Mouse (Mus musculus) WW6 (cell line): ENCODE measurements around the gene Prss53.
"Not testable (repeated sequence)": the region's sequence is repeated elsewhere in the genome, so short reads cannot be mapped to it uniquely, and the experiment has no call there.

Experiments
- DNase-seq: peaks from one replicate; pipeline ENCODE4 v3.0.0-alpha.2; 2013; ENCODE audit warnings: low read depth, low spot score

The Prss53 gene

DNA sequence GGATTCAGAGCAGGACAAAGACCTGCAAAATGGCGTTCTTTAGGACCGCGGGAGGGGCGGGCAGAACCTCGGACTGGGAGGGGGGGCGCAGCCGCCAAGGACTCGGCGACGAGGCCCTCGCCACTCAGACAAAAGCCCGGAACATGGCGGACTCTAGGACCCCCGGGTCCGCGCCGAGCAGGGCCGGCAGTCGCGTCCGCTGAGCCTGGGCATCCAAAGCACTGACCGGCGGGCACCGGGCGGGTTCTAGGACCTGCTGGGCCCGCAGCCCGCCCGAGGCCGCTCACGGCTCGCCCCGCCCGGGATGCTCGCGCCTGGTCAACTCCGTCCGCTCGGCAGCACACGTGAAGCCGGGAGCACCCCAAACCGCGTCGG is 15.2 kb downstream of the Prss53 start:
- DNase-seq: peak; percentile 52

DNA sequence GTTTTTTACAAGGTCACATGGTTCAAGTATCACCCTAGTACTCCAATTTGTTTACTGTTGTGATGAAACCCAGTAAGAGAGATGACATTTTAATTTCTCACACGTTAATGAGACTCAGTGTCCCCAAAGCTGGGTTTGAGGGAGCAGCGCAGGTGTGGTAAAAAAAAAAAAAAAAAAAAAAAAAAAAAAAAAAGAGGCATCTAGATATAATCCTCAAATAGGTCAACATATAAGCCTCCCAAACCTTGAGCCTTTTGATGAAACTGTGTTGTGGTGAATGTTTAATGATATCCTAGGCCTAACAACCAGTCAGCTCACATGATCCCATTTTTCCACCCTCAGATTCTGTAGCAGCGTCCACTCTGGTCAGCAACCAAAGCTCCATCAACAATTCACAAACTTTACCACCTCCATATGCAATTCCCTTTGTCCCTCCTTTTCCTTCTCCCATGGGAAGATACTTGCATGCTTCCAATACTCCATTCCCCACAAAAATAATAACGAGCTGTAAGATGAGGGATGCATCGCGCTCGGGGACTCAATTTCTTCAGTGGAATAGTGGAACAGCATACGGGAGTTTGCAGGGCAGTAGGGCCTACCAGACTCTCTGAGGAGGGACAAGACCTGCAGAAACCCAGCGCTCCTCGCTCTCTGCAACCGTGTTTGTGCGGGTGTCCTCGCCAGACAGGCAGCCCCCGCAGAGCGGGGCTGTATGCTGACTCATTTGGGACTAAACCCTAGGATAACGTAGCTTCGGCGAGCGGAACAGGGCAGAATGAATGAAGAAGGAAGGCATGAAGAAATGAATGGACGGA is 15.8 kb downstream of the Prss53 start:
- DNase-seq: no peak

GRCm38 (mm10) chr7:127870136-127870821 is 20.5 kb downstream of the Prss53 start:
- no peak for DNase-seq

GRCm38 (mm10) chr7:127869149-127869810 is 21.5 kb downstream of the Prss53 start:
- DNase-seq: no peak

GRCm38 (mm10) chr7:127867641-127868040 is 23.1 kb downstream of the Prss53 start:
- peak; percentile 28 for DNase-seq

DNA sequence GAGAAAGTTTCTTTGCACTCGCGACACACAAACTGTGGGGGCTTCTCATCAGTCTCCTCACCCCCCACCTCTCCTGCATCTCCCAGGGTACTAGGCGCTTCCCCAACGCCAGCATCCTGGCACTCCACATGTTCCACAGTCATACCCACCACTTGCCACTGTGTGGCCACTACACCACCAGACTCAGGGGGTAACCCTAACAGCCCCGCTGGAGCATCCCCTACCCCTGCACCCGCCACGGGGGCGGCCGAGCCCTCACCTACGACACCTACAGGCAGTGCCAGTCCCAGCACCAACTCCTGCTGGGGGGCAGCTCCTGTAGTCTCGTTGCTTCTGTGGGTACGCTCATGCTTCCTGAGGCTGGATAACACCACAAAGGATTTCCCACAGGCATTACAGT is 24.3 kb downstream of the Prss53 start:
- no peak for DNase-seq

- no peak for DNase-seq
Observed at GRCm38 (mm10) chr7:127858258-127858657, 32.5 kb downstream of the Prss53 start.

- no peak for DNase-seq
Observed at GRCm38 (mm10) chr7:127850906-127851305, 39.9 kb downstream of the Prss53 start.

GRCm38 (mm10) chr7:127849973-127850875 is 40.5 kb downstream of the Prss53 start:
- DNase-seq: no peak

- no peak for DNase-seq
Observed at GRCm38 (mm10) chr7:127842001-127842718, 48.6 kb downstream of the Prss53 start.

DNA sequence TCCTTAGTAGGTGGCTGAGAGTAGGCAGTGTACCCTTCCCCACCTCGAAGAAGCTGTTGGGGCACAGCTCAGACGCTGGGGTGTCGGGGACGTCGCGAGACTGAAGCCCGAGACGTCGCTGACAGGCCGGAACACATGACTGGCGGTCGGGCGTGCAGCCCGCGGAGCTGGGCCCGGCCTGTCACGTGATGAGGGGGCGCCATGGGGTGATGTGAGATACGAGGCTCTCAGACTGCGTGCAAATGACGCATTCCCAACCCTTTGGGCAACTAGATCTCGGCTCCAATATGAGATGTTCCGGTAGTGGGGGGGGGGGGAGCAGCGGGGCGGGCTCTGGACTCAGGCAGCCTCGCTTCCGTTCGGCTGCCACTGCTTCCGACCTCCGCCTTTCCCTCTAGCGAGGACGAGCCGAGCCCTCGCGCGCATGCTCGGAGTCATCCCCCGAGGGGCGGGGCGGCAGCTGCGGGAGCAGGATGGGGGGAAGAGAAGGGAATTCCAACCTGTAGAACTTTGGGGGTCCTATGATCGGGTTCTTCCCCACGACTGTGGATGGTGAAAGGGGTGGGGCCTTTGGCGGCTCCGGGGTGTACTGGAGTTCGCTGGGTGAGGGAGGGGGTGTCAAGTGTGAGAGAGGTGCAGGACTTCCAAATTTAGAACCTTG is 49.3 kb downstream of the Prss53 start:
- peak; percentile 71 for DNase-seq

DNA sequence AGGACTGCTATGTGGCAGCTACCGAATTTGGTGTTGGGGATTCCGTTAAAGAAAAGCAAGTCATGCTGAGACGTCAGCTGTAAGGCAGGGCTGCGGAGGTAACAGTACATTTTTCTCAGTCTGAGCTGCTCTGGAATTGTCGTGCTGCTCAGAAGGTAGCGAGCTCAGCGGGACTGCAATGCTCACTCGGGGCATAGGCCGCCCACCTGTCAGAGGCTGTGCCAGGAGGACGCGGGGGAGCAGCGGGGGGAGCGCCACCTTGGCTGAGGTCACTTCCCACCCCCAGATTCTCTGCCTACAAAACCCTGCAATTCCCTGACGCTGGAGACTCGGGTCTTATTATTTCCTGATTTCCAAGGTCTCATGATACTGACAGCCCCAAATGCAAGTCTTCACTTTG is 49.9 kb downstream of the Prss53 start:
- no peak for DNase-seq

DNA sequence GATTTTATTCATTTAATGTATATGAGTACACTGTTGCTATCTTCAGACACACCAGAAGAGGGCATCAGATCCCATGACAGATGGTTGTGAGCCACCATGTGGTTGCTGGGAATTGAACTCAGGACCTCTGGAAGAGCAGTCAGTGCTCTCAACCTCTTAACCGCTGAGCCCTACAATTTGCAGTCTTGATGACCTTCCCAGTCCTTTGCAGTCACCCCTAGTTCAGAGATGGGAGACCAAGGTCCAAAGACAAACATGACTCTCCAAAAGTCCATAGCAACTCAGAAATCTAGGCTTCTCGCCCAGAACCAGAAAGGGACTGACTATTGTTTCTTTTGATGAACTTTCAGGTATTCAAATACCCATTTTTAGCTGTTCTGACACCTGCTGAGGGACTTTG is 50.7 kb downstream of the Prss53 start:
- DNase-seq: not testable (repeated sequence)

GRCm38 (mm10) chr7:127837878-127838277 is 52.9 kb downstream of the Prss53 start:
- not testable (repeated sequence) for DNase-seq

- DNase-seq: no peak
Observed at GRCm38 (mm10) chr7:127837473-127837872, 53.3 kb downstream of the Prss53 start.
